Mouse (Mus musculus) stomach, postnatal 0 days (tissue): ENCODE results near the gene Aldh18a1. TPM values are rescaled to one million over a fixed set of nuclear protein-coding genes. Genes with fewer than 3 reads are reported as not detected.
A peak's percentile ranks its signal among the peaks of the same experiment; 100 is the strongest.

Experiments used
- ATAC-seq: fragments of 200-750 bp; cut with Nextera tagmentation; 2 replicates; pipeline ENCODE4 v1.8.0; 2017; ENCODE audit not compliant: low FRiP score, low TSS enrichment
- DNase-seq: peaks from one replicate; pipeline ENCODE4 v3.0.0-alpha.2; 2016; ENCODE audit warnings: low spot score
- H3K27ac ChIP-seq: fragments of 300-500 bp; sonication (generic); replicated peaks from 2 replicates; pipeline ENCODE4 v1.5.1; 2014; ENCODE audit warnings: mild to moderate bottlenecking, control low read depth
- H3K27me3 ChIP-seq: fragments of 300-500 bp; sonication (generic); 2 replicates; pipeline ENCODE4 v1.6.1; 2014; ENCODE audit warnings: low read length; ENCODE audit not compliant: control insufficient read depth, insufficient read depth
- H3K36me3 ChIP-seq: fragments of 300-500 bp; sonication (generic); 2 replicates; pipeline ENCODE4 v1.6.1; 2014; ENCODE audit warnings: low read length, mixed read lengths; ENCODE audit not compliant: control insufficient read depth, insufficient read depth
- H3K4me1 ChIP-seq: fragments of 300-500 bp; sonication (generic); replicated peaks from 2 replicates; pipeline ENCODE4 v1.6.1; 2014; ENCODE audit warnings: antibody characterized with exemption; ENCODE audit not compliant: control insufficient read depth, insufficient read depth
- H3K4me2 ChIP-seq: fragments of 300-500 bp; sonication (generic); replicated peaks from 2 replicates; pipeline ENCODE4 v1.6.1; 2014; ENCODE audit warnings: low read depth, mild to moderate bottlenecking, control low read depth, moderate library complexity
- H3K4me3 ChIP-seq: fragments of 300-500 bp; sonication (generic); 2 replicates; pipeline ENCODE4 v1.5.1; 2014; ENCODE audit warnings: low read depth, low read length, control low read depth
- H3K9ac ChIP-seq: fragments of 300-500 bp; sonication (generic); 2 replicates; pipeline ENCODE4 v1.6.1; 2014; ENCODE audit warnings: mild to moderate bottlenecking, low read length, control low read depth, mixed read lengths
- H3K9me3 ChIP-seq: fragments of 300-500 bp; sonication (generic); 2 replicates; pipeline ENCODE4 v1.6.1; 2016; ENCODE audit warnings: low read length; ENCODE audit not compliant: control insufficient read depth
- CTCF ChIP-seq: IDR thresholded peaks from 2 replicates; pipeline ENCODE4 v1.5.1; 2016; ENCODE audit warnings: antibody characterized with exemption, low read depth, mild to moderate bottlenecking, moderate library complexity
- EP300 ChIP-seq: optimal IDR thresholded peaks from 2 replicates; pipeline ENCODE3; 2016; ENCODE audit warnings: antibody characterized with exemption
- WGBS: fragments of 180-500 bp; shearing (Covaris S2); extraction: QIAGEN DNeasy Blood & Tissue Kit; methylation state at CpG from one replicate; pipeline ENCODE4 v1.1.7; 2014; 5-methylcytosine and 5-hydroxymethylcytosine counted together
- polyA plus RNA-seq: library from polyadenylated mRNA; unstranded; fragments of >200 nt; fragmentation: Nextera tagmentation; extraction: Ambion mirVana; gene quantifications from 2 replicates; pipeline ENCODE4 v1.2.1, GENCODE M21; 2015

The Aldh18a1 gene
- polyA plus RNA-seq, 1 experiment from 2014 or later = 43.0 TPM

DNA sequence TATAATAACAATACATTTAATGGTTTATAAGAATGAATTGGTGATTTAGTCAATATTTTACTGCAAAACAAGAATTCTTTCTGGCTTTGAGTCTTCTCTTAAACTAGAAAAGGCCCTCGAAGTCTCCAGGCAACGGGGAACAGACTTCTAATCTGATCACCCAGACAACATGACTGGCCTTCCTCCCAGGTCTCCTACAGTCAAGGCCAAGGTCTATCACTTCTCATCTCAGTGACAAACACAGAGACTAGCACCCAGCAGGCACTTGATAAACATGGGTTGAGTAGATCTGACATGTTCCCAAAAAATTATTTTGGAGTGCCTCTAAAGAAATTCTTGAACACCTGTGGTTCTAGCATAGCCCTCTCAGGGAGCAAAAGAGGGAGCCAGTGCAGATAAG is 57.9 kb downstream of the Aldh18a1 start:
- no peaks in the 10 kb centered on the region for H3K9me3 ChIP-seq
- H3K4me3 ChIP-seq = no peak overlapping the region
- no peak for DNase-seq
- no peak overlapping the region for H3K27ac ChIP-seq
- H3K27me3 ChIP-seq = no peaks in the 10 kb centered on the region
- no peak overlapping the region for H3K9ac ChIP-seq
- no peaks in the 10 kb centered on the region for H3K36me3 ChIP-seq
- no peak for TF ChIP-seq CTCF
- no peak for TF ChIP-seq EP300
- ATAC-seq = no peak
- H3K4me1 ChIP-seq = no peaks in the 10 kb centered on the region
- WGBS = 82% methylated on average over 2 of the region's 2 CpGs
- no peak overlapping the region for H3K4me2 ChIP-seq

DNA sequence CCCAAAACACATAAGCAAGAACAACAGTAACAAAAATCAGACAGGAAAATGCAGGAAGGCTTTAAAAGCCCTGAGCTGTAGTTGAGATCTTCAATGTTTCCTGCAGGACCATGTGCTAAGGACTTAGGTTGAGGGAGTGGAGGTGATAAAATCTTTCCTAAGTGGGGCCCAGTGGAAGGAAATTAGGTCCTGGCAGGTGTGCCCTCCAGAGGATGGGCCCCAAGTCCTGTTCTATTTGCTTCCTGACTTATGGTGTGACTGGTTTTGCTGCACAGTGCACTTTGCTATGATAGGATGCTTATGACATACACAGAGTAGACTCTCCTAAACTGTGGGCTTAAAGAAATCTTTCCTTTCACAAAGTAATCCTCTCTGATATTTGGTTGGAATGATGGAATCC is 60.0 kb downstream of the Aldh18a1 start:
- H3K4me3 ChIP-seq = no peak overlapping the region
- H3K9ac ChIP-seq = no peak overlapping the region
- no peaks in the 10 kb centered on the region for H3K36me3 ChIP-seq
- H3K4me1 ChIP-seq = no peaks in the 10 kb centered on the region
- ATAC-seq (no peak; the same call in 1 of the 2 replicates), DNase-seq (no peak)
- no peak overlapping the region for H3K4me2 ChIP-seq
- H3K27ac ChIP-seq = no peak overlapping the region
- no peaks in the 10 kb centered on the region for H3K9me3 ChIP-seq
- TF ChIP-seq CTCF = no peak
- TF ChIP-seq EP300 = no peak
- no peaks in the 10 kb centered on the region for H3K27me3 ChIP-seq

DNA sequence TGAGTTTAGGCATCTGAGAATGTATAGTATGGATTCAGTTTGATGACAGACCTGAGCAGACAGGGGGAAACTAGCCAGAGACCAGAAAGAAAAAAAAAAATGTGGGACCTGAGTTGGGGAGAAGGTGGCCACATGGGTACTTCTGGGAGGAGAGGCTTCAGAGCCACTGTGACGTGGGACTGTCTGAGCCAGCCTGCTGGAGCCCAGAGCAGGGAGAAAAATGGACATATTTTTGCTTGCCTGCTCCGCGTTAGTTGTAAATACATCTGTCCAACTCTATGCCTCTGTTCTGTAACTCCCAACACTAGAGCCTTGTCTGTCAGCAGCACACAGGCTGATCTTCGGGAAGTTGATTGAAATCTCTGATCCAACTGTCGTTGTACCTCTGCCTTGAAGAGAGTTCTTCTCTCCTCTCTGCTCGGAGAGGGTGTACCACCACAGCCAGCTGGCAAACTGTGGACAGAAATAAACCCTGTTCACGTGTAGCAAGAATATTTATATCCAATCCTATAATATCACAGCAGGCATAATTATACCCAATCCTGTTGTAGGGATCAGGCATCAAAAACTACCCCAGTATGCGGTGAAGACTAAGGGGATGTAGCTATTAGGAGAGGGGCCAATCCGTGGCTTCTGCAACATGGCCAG is 61.8 kb downstream of the Aldh18a1 start:
- no peak overlapping the region for H3K9ac ChIP-seq
- no peak overlapping the region for H3K4me3 ChIP-seq
- H3K27ac ChIP-seq = no peak overlapping the region
- no peaks in the 10 kb centered on the region for H3K36me3 ChIP-seq
- no peaks in the 10 kb centered on the region for H3K27me3 ChIP-seq
- H3K4me1 ChIP-seq = no peaks in the 10 kb centered on the region
- TF ChIP-seq EP300 (no peak), CTCF (no peak)
- DNase-seq (no peak), ATAC-seq (no peak)
- no peak overlapping the region for H3K4me2 ChIP-seq
- 75% methylated on average over 9 of the region's 9 CpGs for WGBS
- H3K9me3 ChIP-seq = no peaks in the 10 kb centered on the region

DNA sequence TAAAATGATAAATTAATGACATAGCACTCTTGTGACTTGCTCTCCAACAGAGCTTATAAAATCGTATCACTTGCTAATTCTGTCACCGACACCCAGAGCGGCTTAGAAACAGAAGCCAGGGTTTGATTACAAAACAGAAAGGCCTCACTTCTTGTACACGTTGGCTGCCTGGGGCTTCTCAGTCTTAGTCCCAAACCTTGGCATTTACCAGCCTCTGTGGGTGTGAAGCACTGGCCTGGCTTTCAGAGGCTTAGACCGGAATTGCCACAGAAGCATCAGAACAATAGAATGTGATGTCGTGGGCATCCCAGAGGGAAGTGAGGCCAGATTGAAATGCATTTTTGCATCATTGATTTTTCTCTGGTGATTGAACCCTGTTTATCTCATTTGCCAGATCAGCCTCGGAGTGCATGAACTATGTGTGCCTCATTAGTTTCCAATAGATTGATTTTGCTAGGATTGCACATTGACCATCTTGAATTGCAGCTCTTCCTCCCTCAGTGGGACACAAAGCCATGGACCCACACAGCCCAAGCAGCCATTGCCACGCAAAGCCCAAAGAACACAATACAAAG is 64.7 kb downstream of the Aldh18a1 start:
- no peak overlapping the region for H3K9ac ChIP-seq
- 58% methylated on average over 8 of the region's 8 CpGs for WGBS

DNA sequence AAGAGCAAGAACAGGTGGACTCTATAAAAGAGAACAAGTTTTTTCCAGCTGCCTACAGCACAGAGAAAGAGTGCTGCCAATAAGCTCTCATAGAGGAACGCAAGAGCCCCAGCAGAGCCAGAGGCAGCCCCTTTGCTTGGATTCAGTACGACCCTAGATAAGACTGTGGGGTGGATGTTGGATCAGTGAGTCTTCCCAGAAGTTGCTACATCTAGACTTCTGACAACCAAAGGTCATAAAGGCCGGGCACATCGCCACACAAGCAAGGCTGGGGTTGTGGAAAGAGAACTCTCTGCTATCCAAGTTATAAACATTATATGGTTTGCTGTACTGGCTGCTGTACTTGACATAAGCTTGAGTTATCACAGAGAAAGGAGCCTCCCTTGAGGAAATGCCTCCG is 67.9 kb downstream of the Aldh18a1 start:
- 56% methylated on average over 5 of the region's 5 CpGs for WGBS
- H3K4me2 ChIP-seq = no peak overlapping the region
- peak; percentile 18; the same call in 1 of the 2 replicates for ATAC-seq
- no peak overlapping the region for H3K4me3 ChIP-seq
- H3K27ac ChIP-seq = no peak overlapping the region
- no peaks in the 10 kb centered on the region for H3K9me3 ChIP-seq
- H3K9ac ChIP-seq = no peak overlapping the region
- H3K4me1 ChIP-seq = no peaks in the 10 kb centered on the region
- TF ChIP-seq EP300 (no peak), CTCF (no peak)
- DNase-seq = no peak
- no peaks in the 10 kb centered on the region for H3K27me3 ChIP-seq
- no peaks in the 10 kb centered on the region for H3K36me3 ChIP-seq

More for the DNA sequence above, 64.7 kb downstream of the Aldh18a1 start:
- no peak overlapping the region for H3K4me2 ChIP-seq
- no peaks in the 10 kb centered on the region for H3K4me1 ChIP-seq
- H3K9me3 ChIP-seq = no peaks in the 10 kb centered on the region
- H3K4me3 ChIP-seq = no peak overlapping the region
- no peak for ATAC-seq
- H3K36me3 ChIP-seq = no peaks in the 10 kb centered on the region
- H3K27ac ChIP-seq = no peak overlapping the region
- TF ChIP-seq EP300 = no peak
- no peak for TF ChIP-seq CTCF
- DNase-seq = no peak
- H3K27me3 ChIP-seq = no peaks in the 10 kb centered on the region

DNA sequence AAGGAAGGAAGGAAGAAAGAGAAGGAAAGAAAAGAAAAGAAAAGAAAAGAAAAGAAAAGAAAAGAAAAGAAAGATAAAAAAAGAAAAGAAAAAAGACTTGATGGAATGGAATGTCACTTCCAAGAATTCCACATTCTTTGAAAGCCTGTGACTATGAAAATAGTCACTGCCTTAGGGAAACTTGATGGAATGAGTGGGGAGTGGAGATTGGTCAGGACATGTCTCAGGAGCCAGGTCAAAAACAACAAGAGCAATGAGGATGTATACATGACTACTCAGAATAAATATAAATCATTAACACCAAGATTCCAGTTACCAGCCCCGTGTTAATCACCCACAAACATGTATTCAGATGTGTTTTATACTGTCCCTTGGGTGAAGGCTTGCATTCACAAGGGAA is 69.6 kb downstream of the Aldh18a1 start:
- H3K27me3 ChIP-seq = no peaks in the 10 kb centered on the region
- ATAC-seq = no peak
- TF ChIP-seq EP300 (no peak), CTCF (no peak)

More for the DNA sequence above, 69.6 kb downstream of the Aldh18a1 start:
- Histone ChIP-seq H3K4me2 (no peak overlapping the region), H3K36me3 (no peaks in the 10 kb centered on the region), H3K9me3 (no peaks in the 10 kb centered on the region), H3K4me3 (no peak overlapping the region), H3K9ac (no peak overlapping the region), H3K4me1 (no peaks in the 10 kb centered on the region), H3K27ac (no peak overlapping the region)
- 55% methylated on average over 1 of the region's 1 CpGs for WGBS
- DNase-seq = no peak
